Mouse (Mus musculus): ENCODE data around the gene Palm2.

DNA sequence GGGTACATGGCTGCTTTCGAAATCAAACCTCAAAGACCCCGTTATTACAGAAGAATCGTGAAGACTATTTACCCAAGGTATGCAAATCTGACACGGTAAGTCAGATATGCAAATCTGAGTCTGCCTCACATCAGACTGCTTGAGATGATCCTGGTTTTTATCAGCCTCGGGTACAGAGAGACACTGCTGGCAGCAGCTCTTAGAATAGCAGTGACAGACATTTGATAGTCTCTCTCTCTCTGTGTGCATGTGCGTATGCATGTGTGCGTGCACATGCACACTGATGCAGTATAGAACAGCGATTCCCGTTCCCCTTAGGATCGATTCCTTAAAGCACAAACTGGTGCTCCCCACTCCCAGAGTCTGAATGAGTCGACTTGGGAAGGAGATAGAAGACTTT is 142.0 kb downstream of the Palm2 start:
- no peak for TF ChIP-seq CTCF (IDR thresholded peaks at IDR 0.05; ENCODE audit: insufficient read depth, low read length)
- no peak for TF ChIP-seq POLR2A (IDR thresholded peaks at IDR 0.05; ENCODE audit: borderline replicate concordance, extremely low read depth, low read depth, low read length)
